Mouse (Mus musculus): ENCODE measurements around the gene Ccdc73.
"Not testable (repeated sequence)": the region's sequence is repeated elsewhere in the genome, so short reads cannot be mapped to it uniquely, and the experiment has no call there.

The Ccdc73 gene

DNA sequence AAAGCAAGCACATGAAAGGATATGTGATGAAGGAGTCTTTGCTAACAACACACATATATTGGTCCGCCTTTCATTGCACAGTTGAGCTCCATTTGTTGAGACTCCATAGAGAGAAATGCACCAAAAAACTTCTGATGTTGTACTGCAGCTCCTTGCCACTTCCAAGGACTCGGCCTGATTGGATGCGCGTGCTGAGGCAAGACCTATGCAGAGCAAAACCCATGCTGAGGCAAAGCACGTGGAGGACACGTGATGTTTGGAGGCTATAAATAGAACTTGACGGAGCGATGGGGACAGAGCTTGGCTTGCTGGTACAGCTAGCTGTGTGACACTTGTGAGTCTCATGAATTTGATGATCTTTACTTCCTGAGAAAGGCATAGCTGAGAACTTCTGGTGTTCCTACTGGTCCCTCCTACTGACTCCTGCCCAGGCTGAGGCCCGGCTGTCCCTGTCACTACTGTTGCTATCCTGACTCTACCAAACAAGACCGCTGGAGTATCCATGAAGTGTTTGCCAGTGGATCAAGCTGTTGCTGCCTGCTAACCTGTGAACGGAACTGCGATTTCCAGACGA lies at the start of gene Ccdc73:
Gene Ccdc73 (plus strand): TSS at position 524 of the 574 bp plus-strand sequence.
- no peak for DNase-seq (ENCODE audit: low spot score)

DNA sequence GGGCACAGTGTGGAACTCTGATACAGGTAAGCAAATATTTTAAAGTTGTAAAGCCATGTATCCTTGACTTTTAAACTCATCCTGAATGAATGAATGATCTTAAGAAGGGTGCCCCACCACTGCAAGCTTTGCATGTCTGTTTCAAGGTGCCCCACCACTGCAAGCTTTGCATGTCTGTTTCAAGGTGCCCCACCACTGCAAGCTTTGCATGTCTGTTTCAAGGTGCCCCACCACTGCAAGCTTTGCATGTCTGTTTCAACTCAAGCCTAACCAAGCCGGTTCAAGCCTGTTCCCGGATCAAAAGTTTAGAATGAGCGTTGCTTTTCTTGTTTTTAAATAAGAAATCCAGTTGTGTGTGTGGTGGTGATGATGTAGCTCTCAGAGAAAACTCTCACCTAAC lies 48.8 kb upstream of the Ccdc73 start:
- not testable (repeated sequence) for DNase-seq (ENCODE audit: low spot score)

GRCm38 (mm10) chr2:104826191-104826590 lies 41.4 kb upstream of the Ccdc73 start:
- no peak for DNase-seq (ENCODE audit: low spot score)

- DNase-seq (ENCODE audit: low spot score): no peak
Observed at GRCm38 (mm10) chr2:104832486-104832885, 35.1 kb upstream of the Ccdc73 start.

- DNase-seq (ENCODE audit: low spot score): no peak
Observed at GRCm38 (mm10) chr2:104840974-104841373, 26.6 kb upstream of the Ccdc73 start.

DNA sequence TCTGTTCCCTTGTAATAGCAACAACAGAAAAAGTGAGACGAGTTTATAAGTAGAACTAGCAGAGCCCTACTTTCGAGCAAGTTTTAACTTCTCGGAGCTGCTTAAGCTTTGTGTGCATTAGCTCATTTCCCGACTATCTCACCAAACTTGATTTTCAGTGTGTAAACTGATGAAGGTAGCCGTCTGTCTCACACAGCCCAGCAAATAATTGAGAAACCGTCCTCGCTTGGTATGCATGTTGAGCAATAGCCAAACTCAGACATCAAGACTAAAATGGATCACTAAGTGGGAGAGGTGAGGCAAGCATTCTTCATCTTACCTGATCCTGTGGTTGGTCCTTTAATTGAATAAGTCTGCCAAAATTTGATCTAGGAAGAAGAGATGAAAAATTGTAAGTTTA lies 25.9 kb upstream of the Ccdc73 start:
- no peak for DNase-seq (ENCODE audit: low spot score)

- no peak for DNase-seq (ENCODE audit: low spot score)
Observed at GRCm38 (mm10) chr2:104842559-104842958, 25.0 kb upstream of the Ccdc73 start.

- DNase-seq (ENCODE audit: low spot score): no peak
Observed at GRCm38 (mm10) chr2:104846638-104847414, 20.8 kb upstream of the Ccdc73 start.

DNA sequence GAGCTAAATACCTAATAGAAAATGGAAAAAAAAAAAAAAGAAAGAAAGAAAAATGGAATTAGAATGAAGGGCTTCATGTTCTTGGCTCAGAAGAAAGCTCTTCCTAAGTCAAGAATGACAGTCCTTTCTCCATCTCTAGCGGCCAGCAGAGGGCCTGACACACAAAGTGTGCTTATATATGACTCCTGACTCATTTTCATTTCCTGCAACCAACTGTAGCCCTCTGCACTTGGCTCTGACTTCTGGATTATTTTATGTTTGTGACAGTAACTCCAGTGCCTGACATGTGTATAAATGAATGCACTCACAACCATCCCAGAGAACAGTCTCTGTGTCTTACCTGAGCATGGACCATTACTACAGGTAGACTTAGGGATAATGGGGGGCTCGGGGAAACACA lies 20.0 kb upstream of the Ccdc73 start:
- DNase-seq (ENCODE audit: low spot score): peak; percentile 49

- no peak for DNase-seq (ENCODE audit: low spot score)
Observed at GRCm38 (mm10) chr2:104848235-104849161, 19.1 kb upstream of the Ccdc73 start.

GRCm38 (mm10) chr2:104849276-104849990 lies 18.2 kb upstream of the Ccdc73 start, which contains the start of gene Prrg4:
TSS of gene Prrg4 (minus strand) at chr2:104849876.
- peak; percentile 57 for DNase-seq (ENCODE audit: low spot score)

- DNase-seq (ENCODE audit: low spot score): peak; percentile 36
Observed at GRCm38 (mm10) chr2:104849991-104850359, 17.6 kb upstream of the Ccdc73 start.

DNA sequence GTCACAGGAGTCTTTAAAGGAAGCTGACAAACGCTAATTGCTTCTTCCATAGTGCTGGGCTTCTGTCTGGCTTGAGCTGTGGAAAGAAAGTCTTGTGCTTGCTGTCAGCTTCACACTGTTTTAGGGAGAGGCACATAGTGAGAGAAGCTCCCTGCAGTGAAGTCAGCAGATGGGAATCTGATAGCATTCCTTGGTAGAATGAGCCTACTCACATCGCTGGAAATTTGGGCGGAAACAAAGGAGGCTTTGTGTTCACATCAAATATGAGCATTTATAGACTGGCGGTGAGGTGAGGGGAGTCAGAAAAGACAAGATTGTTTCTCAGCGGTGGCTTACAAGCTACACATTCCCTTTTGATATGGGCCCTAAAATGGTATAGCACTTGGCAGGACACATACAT lies 15.9 kb upstream of the Ccdc73 start:
- DNase-seq (ENCODE audit: low spot score): no peak

DNA sequence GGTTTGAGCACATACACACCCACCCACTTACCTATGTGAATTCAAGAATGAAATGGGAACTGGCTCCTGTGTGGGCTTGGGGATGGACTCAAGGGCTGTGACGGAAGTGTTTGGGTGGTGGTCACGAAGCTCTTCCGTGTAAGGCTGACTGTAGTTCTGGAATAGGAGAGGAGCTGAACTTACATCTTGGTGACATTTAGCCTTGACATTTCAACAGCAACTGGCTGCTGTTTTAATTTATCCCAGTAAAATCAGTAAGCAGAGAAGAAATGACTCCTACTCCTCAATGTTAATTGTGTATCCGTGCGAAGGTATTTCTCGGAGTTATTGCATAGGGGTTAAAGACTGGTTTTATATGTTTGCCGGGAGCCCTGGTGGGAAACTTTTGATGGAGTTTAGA lies 15.1 kb upstream of the Ccdc73 start:
- no peak for DNase-seq (ENCODE audit: low spot score)

- no peak for DNase-seq (ENCODE audit: low spot score)
Observed at GRCm38 (mm10) chr2:104854836-104855235, 12.8 kb upstream of the Ccdc73 start.

DNA sequence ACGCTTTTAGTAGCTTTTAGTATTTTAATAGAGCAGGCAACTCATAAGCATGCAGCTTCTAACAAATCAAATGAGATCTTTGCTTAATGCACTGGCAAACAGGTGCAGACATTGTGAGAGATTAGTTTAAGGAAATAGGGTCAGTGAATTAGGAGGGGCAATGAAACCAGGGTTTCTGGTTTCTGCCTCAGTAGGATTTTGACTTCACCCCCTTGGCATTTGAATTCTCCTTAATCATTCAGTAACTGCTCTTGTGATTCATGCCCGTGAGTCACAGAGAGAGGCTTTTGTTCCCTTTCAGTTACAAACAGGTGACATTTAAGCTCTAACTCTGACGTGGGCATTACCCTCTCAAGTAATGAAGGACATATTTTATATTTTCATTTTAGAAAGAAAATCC lies 11.9 kb upstream of the Ccdc73 start:
- no peak for DNase-seq (ENCODE audit: low spot score)

DNA sequence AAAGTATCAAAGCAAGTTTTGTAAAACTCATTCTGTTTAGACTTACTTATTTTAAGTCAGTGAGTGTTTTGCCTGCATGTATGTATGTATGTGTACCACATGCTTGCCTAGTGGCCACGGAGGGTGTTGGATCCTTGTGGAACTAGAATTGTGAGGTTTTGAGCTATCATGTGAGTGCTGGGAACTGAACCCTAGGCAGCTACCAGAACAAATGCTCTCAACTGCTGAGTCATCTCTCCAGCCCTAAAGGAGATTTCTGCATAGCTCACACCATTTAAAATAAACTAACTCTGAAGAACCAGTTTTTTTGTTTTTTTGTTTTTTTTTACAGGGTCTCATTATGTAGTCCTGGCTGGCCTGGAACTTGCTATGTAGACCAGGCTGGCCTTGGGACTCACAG lies 11.4 kb upstream of the Ccdc73 start:
- DNase-seq (ENCODE audit: low spot score): no peak

GRCm38 (mm10) chr2:104858083-104858482 lies 9.5 kb upstream of the Ccdc73 start:
- DNase-seq (ENCODE audit: low spot score): not testable (repeated sequence)

- no peak for DNase-seq (ENCODE audit: low spot score)
Observed at GRCm38 (mm10) chr2:104859060-104859459, 8.5 kb upstream of the Ccdc73 start.

DNA sequence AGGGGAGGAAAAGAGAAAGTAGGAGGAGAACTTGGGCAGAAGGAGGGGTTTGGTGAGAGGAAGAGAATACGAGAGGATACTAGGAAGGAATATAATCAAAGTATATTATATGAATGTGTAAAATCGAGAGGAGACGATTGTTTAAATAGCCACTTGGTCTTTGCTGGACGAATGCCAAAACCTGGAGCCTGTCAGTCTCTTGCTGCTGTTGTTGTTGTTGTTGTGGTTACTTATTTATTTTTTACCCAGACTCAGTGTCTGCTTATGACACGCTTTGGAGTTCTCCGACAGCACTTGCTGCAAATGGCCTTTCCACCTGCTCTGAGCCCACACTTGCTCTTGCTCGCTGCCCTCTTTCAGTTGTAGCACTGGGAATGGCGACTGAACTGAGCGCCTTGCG lies 7.2 kb upstream of the Ccdc73 start:
- no peak for DNase-seq (ENCODE audit: low spot score)

DNA sequence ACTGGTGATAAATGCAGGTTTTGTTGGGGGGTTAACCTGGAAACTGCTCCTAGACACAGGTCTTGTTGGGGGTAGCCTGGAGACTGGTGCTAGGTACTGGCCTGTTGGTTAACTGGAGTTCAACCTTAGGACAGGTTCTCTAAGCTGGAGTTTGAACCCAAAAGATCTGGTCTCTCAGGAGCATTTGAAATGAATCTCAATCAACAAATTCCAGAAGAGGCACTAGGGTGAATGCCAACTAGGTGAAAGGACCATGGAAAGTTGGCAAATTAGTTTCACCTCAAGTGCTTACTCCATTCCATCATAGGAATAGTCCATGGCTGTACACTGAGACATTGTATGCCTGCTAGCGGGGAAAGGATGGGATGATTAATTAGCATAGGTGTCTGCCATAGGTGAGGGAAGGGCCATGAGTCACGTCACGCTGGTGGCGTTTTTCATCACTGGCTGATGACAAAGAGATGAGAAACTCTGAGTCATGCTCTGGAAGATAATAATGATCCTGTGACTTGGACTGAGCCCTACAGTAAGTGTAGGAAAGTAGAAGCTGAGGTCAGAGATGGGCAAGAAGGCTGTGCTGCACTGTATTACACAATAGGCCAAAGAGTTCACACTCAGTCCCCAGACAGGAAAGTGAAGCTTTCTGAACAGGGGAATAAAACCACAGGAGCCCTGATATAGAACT lies 3.3 kb upstream of the Ccdc73 start:
- peak; percentile 75 for DNase-seq (ENCODE audit: low spot score)

Data from adipocyte (in vitro differentiated cells).